Mouse (Mus musculus) hematopoietic stem cell, adult 5-6 weeks (primary cell): ENCODE results near the gene Lce1a2. TPM values are rescaled to one million over a fixed set of nuclear protein-coding genes. Genes with fewer than 3 reads are reported as not detected.

ENCODE experiments used
- ATAC-seq, 2 experiments: fragments of 125-278 bp in 1 of 2; replicated peaks in 1 of 2; 2 replicates each; pipeline ENCODE4 v1.8.0; 2016 to 2017; ENCODE audit warnings: inconsistent platforms in 2 of 2, mild to moderate bottlenecking in 2 of 2, moderate number of reproducible peaks in 2 of 2, low read depth in 1 of 2, moderate TSS enrichment in 1 of 2; ENCODE audit not compliant: low FRiP score in 2 of 2, poor library complexity in 2 of 2, severe bottlenecking in 2 of 2, insufficient read depth in 1 of 2, low TSS enrichment in 1 of 2
- total RNA-seq: library from RNA; stranded (forward); fragments of 172-1452, 232-1000 nt; gene quantifications from 2 replicates; pipeline ENCODE4 v1.2.3, GENCODE M21; 2017

Gene Lce1a2
- not detected in 2 replicates for total RNA-seq

- ATAC-seq, result no peak
Observed at GRCm38 (mm10) chr3:92670215-92670614, at the start of gene Lce1a2. TSS of gene Lce1a2 (minus strand) at chr3:92670315.

GRCm38 (mm10) chr3:92715122-92715521, 45.0 kb upstream of the Lce1a2 start:
- no peak for ATAC-seq

DNA sequence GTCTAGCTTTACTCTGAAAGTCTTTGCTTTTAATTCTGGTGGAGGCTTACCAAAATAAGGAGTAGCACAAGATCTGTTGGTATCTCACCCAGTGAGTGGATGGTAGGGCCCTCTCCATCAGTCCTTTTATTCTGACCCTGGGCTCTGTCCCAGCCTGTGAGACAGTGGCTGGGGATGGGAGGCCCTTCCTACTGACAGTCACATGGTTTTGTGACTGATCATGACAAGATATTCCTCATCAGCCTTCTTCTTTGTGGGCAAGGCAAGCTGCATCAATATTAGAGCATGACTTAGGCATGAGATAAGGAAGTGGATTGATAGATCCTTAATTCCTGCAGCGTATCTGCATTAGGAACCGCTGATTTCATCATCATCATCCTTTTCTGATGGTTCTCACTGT, 38.9 kb upstream of the Lce1a2 start, which contains the start of gene Lce1e:
TSS of gene Lce1e (minus strand) at position 101 of the 400 bp plus-strand sequence.
- no peak for ATAC-seq

DNA sequence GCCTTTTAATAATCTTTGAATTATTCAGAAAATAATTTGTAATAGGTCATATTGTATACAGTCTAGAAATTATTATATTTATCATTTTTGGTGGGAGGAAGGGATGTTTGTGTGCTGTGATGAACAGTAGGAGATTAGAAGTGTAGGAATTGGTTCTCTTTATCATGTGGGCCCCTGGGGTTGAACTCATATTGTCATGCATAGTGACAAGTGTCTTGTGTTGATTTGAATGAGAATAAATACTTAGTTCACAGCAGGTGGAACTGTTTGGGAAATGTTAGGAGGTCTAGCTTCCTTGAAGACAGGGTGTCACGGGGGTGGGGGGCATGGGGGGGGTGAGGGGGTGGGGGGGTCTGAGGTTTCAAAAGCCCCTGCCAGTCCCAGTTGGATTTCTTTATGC, 24.5 kb upstream of the Lce1a2 start:
- no peak for ATAC-seq

GRCm38 (mm10) chr3:92691688-92692087, 21.6 kb upstream of the Lce1a2 start:
- no peak for ATAC-seq

DNA sequence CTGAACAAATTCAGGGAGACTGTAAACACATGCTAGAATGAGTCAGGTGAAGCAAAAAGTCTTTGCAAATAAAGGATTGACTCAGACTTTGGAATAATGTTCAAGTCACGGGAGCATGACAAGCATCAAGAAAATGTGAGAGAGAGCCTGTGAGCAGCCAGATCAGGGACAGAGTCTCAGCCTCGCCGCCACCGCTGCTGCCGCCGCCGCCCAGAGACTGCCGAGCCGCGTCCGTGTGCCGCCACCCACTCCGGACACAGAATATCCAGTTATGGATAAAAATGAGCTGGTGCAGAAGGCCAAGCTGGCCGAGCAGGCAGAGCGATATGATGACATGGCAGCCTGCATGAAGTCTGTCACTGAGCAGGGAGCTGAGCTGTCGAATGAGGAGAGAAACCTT, 19.0 kb upstream of the Lce1a2 start:
- ATAC-seq, result peak in 1 of 2 experiments; percentile 58; a peak in 2 of 4 replicates

GRCm38 (mm10) chr3:92687110-92687509, 17.0 kb upstream of the Lce1a2 start, which contains the start of gene Lce1d:
TSS of gene Lce1d (minus strand) at chr3:92687210.
- ATAC-seq, result no peak

DNA sequence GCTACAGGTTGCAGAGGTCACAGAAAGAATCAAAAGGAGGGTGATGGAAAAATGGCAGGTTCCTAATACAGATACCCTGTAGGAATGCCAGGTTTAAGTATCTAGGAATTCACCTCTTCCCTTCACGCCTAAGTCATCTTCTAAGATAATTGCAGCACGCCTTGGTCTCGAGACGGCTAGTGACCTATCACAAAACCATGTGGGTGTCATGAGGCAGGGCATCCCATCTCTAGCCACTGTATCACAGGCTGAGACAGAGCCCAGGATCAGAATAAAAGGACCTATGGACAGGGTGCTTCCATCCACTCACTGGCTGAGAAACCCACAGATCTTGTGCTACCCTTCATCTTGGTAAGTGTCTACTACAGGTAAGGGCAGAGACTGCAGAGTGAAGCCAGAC, 8.8 kb upstream of the Lce1a2 start, which contains the start of gene Lce1c:
TSS of gene Lce1c (plus strand) at position 301 of the 400 bp plus-strand sequence.
- ATAC-seq, result no peak

DNA sequence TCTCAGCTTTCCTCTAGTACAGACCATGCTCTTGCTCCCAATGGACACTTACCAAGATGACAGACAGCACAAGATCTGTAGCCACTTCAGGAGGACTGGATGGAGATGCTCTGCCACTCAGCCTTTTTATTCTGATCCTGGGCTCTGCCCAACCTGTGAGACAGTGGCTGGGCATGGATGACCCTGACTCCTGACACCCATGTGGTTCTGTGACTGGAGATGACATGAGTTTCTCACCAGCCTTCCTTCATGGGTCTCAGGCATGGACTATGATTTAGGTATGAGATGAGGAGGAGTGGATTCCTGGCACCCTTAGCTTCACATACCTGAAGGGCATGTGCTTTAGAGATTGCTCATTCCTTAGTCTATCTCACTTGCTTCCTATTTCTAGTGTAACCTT, 13.3 kb downstream of the Lce1a2 start, which contains the start of gene Lce1b:
TSS of gene Lce1b (minus strand) at position 101 of the 400 bp plus-strand sequence.
- ATAC-seq, result no peak

GRCm38 (mm10) chr3:92648207-92648606, 21.9 kb downstream of the Lce1a2 start, which contains the start of gene Lce1a1:
TSS of gene Lce1a1 (minus strand) at chr3:92648307.
- ATAC-seq, result no peak

DNA sequence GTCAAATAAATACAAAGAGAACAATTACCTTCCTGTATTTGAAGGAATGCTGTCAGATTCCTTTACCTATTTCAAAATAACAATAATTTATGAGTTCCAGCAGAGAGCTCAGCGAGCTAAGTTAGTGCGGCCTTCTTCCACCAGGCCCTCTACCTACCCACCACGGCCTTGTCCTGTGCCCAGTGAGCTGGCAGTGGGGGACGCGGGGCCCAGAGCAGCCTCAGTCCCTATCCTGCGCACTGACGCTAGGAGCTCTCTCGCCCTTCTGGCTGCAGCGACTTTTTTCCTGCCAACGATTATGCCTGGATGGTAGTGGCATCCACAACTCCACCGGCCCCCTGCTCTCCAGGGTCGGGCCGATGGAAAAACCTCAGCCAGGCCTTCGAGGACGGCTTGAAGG, 30.3 kb downstream of the Lce1a2 start:
- no peak for ATAC-seq

- ATAC-seq, result no peak
Observed at GRCm38 (mm10) chr3:92638653-92638991, 31.5 kb downstream of the Lce1a2 start.

- no peak for ATAC-seq
Observed at GRCm38 (mm10) chr3:92637745-92638652, 32.1 kb downstream of the Lce1a2 start.

- ATAC-seq, result no peak
Observed at GRCm38 (mm10) chr3:92621560-92621959, 48.6 kb downstream of the Lce1a2 start, which contains the start of gene Lce6a. TSS of gene Lce6a (minus strand) at chr3:92621660.

Other genes with a start within 250 kb of the Lce1a2 start
- 1.0 and 1.6 TPM in 2 replicates for gene Gm9774, start 240.9 kb downstream of the Lce1a2 start, total RNA-seq
- not detected in 2 replicates for gene Sprr2k, start 237.7 kb downstream of the Lce1a2 start, total RNA-seq
- gene Sprr1b, start 231.5 kb downstream of the Lce1a2 start, total RNA-seq, result not detected in 2 replicates
- not detected in 2 replicates for gene Sprr3, start 211.6 kb downstream of the Lce1a2 start, total RNA-seq
- gene Sprr1a, start 184.4 kb downstream of the Lce1a2 start, total RNA-seq, result not detected in 2 replicates
- gene Sprr4, start 169.8 kb downstream of the Lce1a2 start, total RNA-seq, result not detected in 2 replicates
- not detected in 2 replicates for gene 2310046K23Rik, start 135.8 kb downstream of the Lce1a2 start, total RNA-seq
- gene Ivl, start 96.6 kb downstream of the Lce1a2 start, total RNA-seq, result not detected in 2 replicates
- gene Smcp, start 81.3 kb downstream of the Lce1a2 start, total RNA-seq, result not detected in 2 replicates
- not detected in 2 replicates for gene 2210017I01Rik, start 62.8 kb downstream of the Lce1a2 start, total RNA-seq
- gene Lce6a, start 48.7 kb downstream of the Lce1a2 start, total RNA-seq, result not detected in 2 replicates
- gene Lce1a1, start 22.0 kb downstream of the Lce1a2 start, total RNA-seq, result not detected in 2 replicates
- not detected in 2 replicates for gene Lce1b, start 13.4 kb downstream of the Lce1a2 start, total RNA-seq
- gene Lce1c, start 8.9 kb upstream of the Lce1a2 start, total RNA-seq, result not detected in 2 replicates
- not detected in 2 replicates for gene Lce1d, start 16.9 kb upstream of the Lce1a2 start, total RNA-seq
- gene Lce1e, start 38.8 kb upstream of the Lce1a2 start, total RNA-seq, result not detected in 2 replicates
- gene Lce1f, start 50.0 kb upstream of the Lce1a2 start, total RNA-seq, result not detected in 2 replicates
- gene Gm38119, start 68.8 kb upstream of the Lce1a2 start, total RNA-seq, result not detected in 2 replicates
- not detected in 2 replicates for gene Lce1g, start 82.0 kb upstream of the Lce1a2 start, total RNA-seq
- not detected in 2 replicates for gene Lce1h, start 94.8 kb upstream of the Lce1a2 start, total RNA-seq
- not detected in 2 replicates for gene Lce1i, start 108.6 kb upstream of the Lce1a2 start, total RNA-seq
- gene Lce1j, start 120.2 kb upstream of the Lce1a2 start, total RNA-seq, result not detected in 2 replicates
- gene Lce1k, start 137.6 kb upstream of the Lce1a2 start, total RNA-seq, result not detected in 2 replicates
- gene Kprp, start 156.9 kb upstream of the Lce1a2 start, total RNA-seq, result not detected in 2 replicates
- not detected in 2 replicates for gene Lce1l, start 181.0 kb upstream of the Lce1a2 start, total RNA-seq
- not detected in 2 replicates for gene 2310050C09Rik, start 199.9 kb upstream of the Lce1a2 start, total RNA-seq